Mouse (Mus musculus) embryonic facial prominence, embryonic 12.5 days (tissue): Measurements from ENCODE around the gene Fmn2. TPM values are rescaled to one million over a fixed set of nuclear protein-coding genes. Genes with fewer than 3 reads are reported as not detected.
A peak's percentile ranks its signal among the peaks of the same experiment; 100 is the strongest.

Experiments
- ATAC-seq: fragments of 200-750 bp; cut with Nextera tagmentation; 2 replicates; pipeline ENCODE4 v1.8.0; 2017; ENCODE audit not compliant: insufficient number of reproducible peaks, insufficient read depth, low FRiP score, low TSS enrichment
- H3K27ac ChIP-seq: fragments of 300-500 bp; sonication (generic); 2 replicates; pipeline ENCODE4 v1.5.1; 2016; ENCODE audit warnings: mild to moderate bottlenecking
- H3K27me3 ChIP-seq: fragments of 300-500 bp; sonication (generic); 2 replicates; pipeline ENCODE4 v1.6.1; 2016; ENCODE audit warnings: mild to moderate bottlenecking, moderate library complexity
- H3K36me3 ChIP-seq: fragments of 300-500 bp; sonication (generic); 2 replicates; pipeline ENCODE4 v1.6.1; 2016; ENCODE audit warnings: mild to moderate bottlenecking
- H3K4me1 ChIP-seq: fragments of 300-500 bp; sonication (generic); 2 replicates; pipeline ENCODE4 v1.6.1; 2016
- H3K4me2 ChIP-seq: fragments of 300-500 bp; sonication (generic); replicated peaks from 2 replicates; pipeline ENCODE4 v1.6.1; 2016; ENCODE audit warnings: mild to moderate bottlenecking, moderate library complexity
- H3K4me3 ChIP-seq: fragments of 300-500 bp; sonication (generic); 2 replicates; pipeline ENCODE4 v1.5.1; 2016; ENCODE audit warnings: mild to moderate bottlenecking
- H3K9ac ChIP-seq: fragments of 300-500 bp; sonication (generic); 2 replicates; pipeline ENCODE4 v1.6.1; 2016; ENCODE audit warnings: mild to moderate bottlenecking, moderate library complexity
- H3K9me3 ChIP-seq: fragments of 300-500 bp; sonication (generic); 2 replicates; pipeline ENCODE4 v1.6.1; 2016; ENCODE audit warnings: mild to moderate bottlenecking, moderate library complexity
- WGBS: fragments of 180-500 bp; shearing (Covaris S2); methylation state at CpG from one replicate; pipeline ENCODE4 v1.1.7; 2016; 5-methylcytosine and 5-hydroxymethylcytosine counted together
- polyA plus RNA-seq: library from polyadenylated mRNA; unstranded; fragments of >200 nt; fragmentation: Nextera tagmentation; extraction: Ambion mirVana; gene quantifications from 2 replicates; pipeline ENCODE4 v1.2.1, GENCODE M21; 2016

Fmn2 gene
- polyA plus RNA-seq, 1 experiment from 2014 or later: 3.1 TPM

DNA sequence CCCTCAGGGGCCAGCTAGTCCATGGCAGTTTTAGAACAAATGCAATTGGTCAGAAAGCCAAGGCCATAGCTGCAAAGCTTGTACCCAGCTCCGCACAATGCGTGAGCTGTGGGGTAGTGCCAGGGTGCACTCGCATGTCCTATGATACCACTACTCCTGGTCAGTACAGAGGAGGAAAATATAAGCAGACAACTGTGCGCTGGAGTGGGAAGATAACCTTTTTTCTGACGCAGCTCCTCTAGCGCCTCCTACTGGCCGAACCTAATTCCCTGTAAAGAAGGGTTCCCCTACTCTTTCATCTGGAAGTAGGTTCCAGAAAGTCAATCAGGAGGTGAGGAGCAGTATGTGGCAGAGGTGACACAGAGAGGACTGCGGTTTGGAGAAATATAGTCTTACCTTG is 173.0 kb downstream of the Fmn2 start:
- Histone ChIP-seq H3K4me1 (peaks cover 9% of the 10 kb centered on the region), H3K36me3 (no peaks in the 10 kb centered on the region), H3K4me2 (no peak overlapping the region), H3K9me3 (no peaks in the 10 kb centered on the region), H3K27me3 (no peaks in the 10 kb centered on the region), H3K9ac (no peak overlapping the region), H3K4me3 (no peak overlapping the region), H3K27ac (no peak overlapping the region)
- no peak for ATAC-seq
- WGBS: 57% methylated on average over 8 of the region's 8 CpGs

DNA sequence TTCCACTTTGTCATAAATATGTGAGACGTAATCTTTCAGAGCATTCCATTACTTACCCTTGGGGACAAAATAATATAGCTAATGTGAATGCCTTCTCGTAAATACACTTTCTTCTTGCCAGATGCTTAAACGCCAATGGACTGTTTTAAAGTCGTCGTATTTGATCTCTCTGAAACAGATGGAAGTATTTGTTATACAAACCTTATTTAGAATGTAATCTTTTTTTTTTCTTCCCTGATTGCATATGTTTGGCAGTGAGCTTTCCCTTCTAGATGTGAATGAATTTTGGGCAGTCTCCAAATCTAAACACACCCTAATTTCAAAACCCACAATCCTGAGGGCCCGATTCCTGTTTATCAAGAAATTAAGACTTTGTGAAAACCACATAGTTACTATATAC is 173.7 kb downstream of the Fmn2 start:
- H3K9ac ChIP-seq: no peak overlapping the region
- no peak overlapping the region for H3K27ac ChIP-seq
- no peak for ATAC-seq
- no peaks in the 10 kb centered on the region for H3K27me3 ChIP-seq
- WGBS: 51% methylated on average over 6 of the region's 6 CpGs
- no peak overlapping the region for H3K4me3 ChIP-seq
- H3K9me3 ChIP-seq: no peaks in the 10 kb centered on the region
- H3K4me1 ChIP-seq: peaks cover 9% of the 10 kb centered on the region
- H3K36me3 ChIP-seq: no peaks in the 10 kb centered on the region
- no peak overlapping the region for H3K4me2 ChIP-seq

DNA sequence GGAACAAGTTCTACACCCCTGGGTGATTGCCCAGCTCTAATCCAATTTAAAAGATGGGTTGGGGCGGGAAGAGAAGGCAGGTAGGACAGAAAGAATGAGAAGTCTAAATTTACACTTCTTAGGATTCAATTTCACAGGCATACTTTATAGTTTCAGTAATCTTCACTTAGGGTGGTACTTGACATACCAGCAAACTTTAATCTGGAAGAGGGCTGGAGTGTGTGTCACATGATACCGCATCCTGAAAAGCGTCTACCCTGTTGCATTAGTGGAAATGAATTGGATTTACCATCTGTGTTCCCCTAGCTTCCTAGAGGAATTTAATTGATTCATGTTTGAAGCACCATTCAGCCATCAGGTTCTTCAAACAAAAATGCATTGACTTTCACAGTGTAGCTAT is 174.6 kb downstream of the Fmn2 start:
- Histone ChIP-seq H3K27ac (no peak overlapping the region), H3K9me3 (no peaks in the 10 kb centered on the region), H3K9ac (no peak overlapping the region), H3K4me1 (peaks cover 9% of the 10 kb centered on the region), H3K4me2 (no peak overlapping the region), H3K36me3 (no peaks in the 10 kb centered on the region), H3K4me3 (no peak overlapping the region), H3K27me3 (no peaks in the 10 kb centered on the region)
- 53% methylated on average over 3 of the region's 3 CpGs for WGBS
- ATAC-seq: no peak

DNA sequence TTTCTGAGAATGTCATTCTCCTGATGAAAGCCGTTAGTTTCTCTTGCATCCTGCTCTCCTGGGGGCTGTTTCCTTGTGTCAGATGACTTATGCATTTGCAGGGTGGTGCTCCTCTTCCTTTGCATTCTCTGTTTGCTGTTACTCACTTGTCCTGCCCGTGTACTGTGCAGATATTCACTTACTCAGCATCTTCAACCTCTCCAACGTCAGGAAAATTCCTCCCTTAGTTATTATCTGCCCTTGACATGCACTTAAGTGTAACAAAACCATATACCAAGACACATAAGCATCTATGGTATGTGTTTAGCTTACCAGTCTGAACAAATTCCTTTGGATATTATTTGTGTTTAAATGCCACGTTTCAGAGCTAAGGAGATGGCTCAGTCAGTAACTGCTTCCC is 175.6 kb downstream of the Fmn2 start:
- 43% methylated on average over 4 of the region's 4 CpGs for WGBS
- Histone ChIP-seq H3K4me3 (no peak overlapping the region), H3K4me2 (no peak overlapping the region), H3K9ac (no peak overlapping the region), H3K9me3 (no peaks in the 10 kb centered on the region), H3K4me1 (peaks cover 9% of the 10 kb centered on the region), H3K36me3 (no peaks in the 10 kb centered on the region), H3K27ac (no peak overlapping the region), H3K27me3 (no peaks in the 10 kb centered on the region)
- no peak for ATAC-seq

DNA sequence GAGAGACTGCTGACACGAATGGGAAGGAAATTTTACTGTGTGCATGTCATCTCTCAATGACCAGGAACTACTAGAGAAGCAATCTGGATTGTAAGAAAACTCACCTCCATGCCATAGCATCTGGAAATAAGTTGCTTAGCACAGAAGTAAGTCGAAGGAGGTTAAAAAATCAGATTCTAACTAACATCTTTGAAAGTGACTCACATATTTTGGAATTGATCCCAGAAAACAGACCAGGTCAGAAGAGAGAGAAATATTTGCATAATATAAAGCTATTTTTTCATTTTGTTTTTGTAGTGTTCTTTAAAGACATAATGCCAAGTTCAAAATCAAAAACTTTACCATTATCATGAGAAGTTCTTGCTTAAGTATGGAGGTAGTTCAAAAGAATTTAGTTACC is 187.7 kb downstream of the Fmn2 start:
- WGBS: 75% methylated on average over 2 of the region's 2 CpGs
- H3K27me3 ChIP-seq: no peaks in the 10 kb centered on the region
- H3K9me3 ChIP-seq: no peaks in the 10 kb centered on the region
- no peak for ATAC-seq
- H3K9ac ChIP-seq: no peak overlapping the region
- H3K4me1 ChIP-seq: no peaks in the 10 kb centered on the region
- H3K27ac ChIP-seq: no peak overlapping the region
- H3K36me3 ChIP-seq: no peaks in the 10 kb centered on the region
- H3K4me3 ChIP-seq: no peak overlapping the region
- no peak overlapping the region for H3K4me2 ChIP-seq

DNA sequence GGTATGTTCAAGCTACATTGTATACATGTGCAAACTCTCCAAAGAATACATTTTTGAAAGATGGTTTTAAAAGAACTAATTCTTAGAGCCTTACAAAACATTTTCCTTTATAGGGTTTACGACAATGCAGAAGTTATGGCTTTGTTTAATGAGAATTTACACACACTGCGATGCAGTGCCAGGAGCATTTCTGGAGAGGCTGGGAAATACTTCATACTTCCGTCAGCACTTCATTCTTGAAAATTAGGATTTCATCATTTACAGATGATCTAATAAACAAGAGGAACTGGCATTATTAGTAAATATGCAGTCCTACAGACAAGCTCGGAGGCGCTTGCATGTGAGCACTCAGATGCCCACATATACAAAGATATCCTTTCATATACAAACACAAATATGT is 199.2 kb downstream of the Fmn2 start:
- Histone ChIP-seq H3K27me3 (no peaks in the 10 kb centered on the region), H3K4me2 (no peak overlapping the region), H3K27ac (no peak overlapping the region), H3K9ac (no peak overlapping the region), H3K36me3 (no peaks in the 10 kb centered on the region), H3K4me1 (0 out of 2 replicates have a peak, but pooled peaks cover 3% of the 10 kb centered on the region), H3K4me3 (no peak overlapping the region), H3K9me3 (no peaks in the 10 kb centered on the region)
- WGBS: 96% methylated on average over 5 of the region's 5 CpGs
- no peak for ATAC-seq

DNA sequence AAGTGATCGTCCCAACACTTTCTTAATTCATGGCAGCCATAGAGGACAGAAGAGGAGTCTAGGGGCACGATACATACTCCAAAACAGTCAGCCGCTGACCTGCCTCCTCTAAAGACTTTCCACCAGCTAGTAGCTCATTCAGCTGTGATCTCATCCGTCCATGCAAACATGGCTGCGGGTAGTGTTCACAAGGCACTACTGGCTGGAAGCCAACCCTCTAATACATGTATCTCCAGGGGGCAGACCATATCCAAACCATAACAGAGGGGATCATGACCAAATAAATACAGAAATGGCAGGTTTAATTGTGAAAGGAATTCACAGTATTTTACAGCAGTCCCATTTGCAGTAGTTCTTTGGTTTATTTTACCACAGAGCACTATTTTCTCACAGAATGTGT is 200.2 kb downstream of the Fmn2 start:
- H3K9me3 ChIP-seq: no peaks in the 10 kb centered on the region
- 0 out of 2 replicates have a peak, but pooled peaks cover 3% of the 10 kb centered on the region for H3K4me1 ChIP-seq
- no peak for ATAC-seq
- WGBS: 59% methylated on average over 5 of the region's 5 CpGs
- H3K4me3 ChIP-seq: no peak overlapping the region
- 0 out of 2 replicates have a peak overlapping the region, but pooled peaks have one; percentile 11 for H3K27ac ChIP-seq
- no peaks in the 10 kb centered on the region for H3K36me3 ChIP-seq
- no peaks in the 10 kb centered on the region for H3K27me3 ChIP-seq
- no peak overlapping the region for H3K4me2 ChIP-seq
- no peak overlapping the region for H3K9ac ChIP-seq

DNA sequence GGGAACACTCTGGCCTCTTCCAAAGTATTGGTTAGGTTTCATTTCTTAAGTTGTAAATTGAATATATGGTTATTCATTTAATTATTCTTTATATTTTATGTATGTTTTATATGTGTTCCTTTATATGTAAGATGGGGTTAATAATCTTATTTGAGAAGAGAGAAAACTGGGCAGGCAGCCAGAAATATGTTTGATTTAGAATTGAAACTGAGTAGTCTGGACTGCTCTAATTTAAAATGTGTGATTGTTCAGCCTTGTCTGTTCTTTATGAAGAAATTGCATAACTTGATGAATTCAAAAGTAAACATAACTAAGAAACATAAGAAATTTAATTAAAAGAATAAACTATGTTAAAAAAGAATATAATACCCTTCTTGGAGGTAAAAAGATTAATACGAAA is 202.3 kb downstream of the Fmn2 start:
- 72% methylated on average over 1 of the region's 1 CpGs for WGBS
- no peak for ATAC-seq
- no peaks in the 10 kb centered on the region for H3K27me3 ChIP-seq
- no peak overlapping the region for H3K4me2 ChIP-seq
- no peak overlapping the region for H3K4me3 ChIP-seq
- no peak overlapping the region for H3K27ac ChIP-seq
- 0 out of 2 replicates have a peak, but pooled peaks cover 3% of the 10 kb centered on the region for H3K4me1 ChIP-seq
- H3K36me3 ChIP-seq: no peaks in the 10 kb centered on the region
- no peaks in the 10 kb centered on the region for H3K9me3 ChIP-seq
- H3K9ac ChIP-seq: no peak overlapping the region

DNA sequence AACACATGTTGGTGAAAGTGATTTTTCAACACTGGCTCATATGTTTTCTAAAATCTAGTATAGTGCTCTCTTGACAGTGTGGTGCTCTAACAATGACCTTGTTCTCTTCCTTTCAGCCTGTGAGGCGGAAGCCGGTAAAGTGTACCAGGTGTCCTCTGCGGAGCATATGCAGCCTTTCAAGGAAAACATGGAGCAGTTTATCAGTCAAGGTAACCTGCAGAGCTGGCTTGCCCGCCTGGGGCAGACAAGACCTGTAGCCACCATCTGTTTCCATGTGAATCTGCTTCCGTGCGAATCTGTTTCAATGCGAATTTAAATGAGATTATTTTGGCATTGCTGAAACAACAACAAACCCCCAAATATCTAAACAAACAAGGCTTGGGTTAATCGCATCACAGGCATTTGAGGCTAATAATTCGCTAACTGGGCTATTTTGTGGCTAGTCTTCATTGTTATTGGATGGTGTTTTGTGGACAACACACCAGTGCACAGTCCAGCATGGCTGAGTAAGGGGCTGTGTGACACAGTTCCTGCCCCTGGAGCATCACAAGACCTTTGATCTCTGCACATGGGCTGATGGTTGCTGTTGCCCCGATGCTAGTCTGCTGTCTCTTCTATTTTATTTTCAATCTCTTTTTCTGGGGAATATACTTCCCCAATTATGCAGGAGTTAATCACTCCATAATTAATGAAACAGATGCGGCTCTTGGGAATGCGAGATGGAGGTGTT is 218.3 kb downstream of the Fmn2 start:
- ATAC-seq: no peak
- Histone ChIP-seq H3K36me3 (no peaks in the 10 kb centered on the region), H3K4me1 (no peaks in the 10 kb centered on the region), H3K4me3 (no peak overlapping the region), H3K4me2 (no peak overlapping the region), H3K27me3 (no peaks in the 10 kb centered on the region), H3K27ac (no peak overlapping the region), H3K9me3 (no peaks in the 10 kb centered on the region), H3K9ac (no peak overlapping the region)
- WGBS: 80% methylated on average over 12 of the region's 12 CpGs

DNA sequence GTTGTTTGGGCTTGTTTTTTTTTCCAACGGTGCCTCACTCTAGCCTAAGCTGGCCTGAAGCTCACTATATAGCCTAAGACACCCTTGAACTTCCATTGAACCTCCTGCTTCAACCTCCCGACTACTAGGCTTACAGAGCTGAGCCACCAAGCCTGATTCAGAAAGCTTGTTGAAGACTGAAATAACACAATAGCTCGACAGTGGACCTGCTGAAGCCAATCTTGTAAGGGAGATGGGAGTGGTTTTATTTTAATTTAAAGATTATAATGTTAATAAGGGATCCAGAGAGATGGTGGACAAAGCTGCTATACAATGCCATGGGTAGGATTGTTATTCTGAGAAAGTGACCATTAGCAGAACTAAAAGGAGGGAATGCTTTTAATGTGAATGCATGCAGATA is 227.1 kb downstream of the Fmn2 start:
- H3K36me3 ChIP-seq: no peaks in the 10 kb centered on the region
- H3K9ac ChIP-seq: no peak overlapping the region
- no peak overlapping the region for H3K27ac ChIP-seq
- H3K4me1 ChIP-seq: no peaks in the 10 kb centered on the region
- H3K4me2 ChIP-seq: no peak overlapping the region
- H3K4me3 ChIP-seq: no peak overlapping the region
- ATAC-seq: no peak
- 74% methylated on average over 3 of the region's 3 CpGs for WGBS
- no peaks in the 10 kb centered on the region for H3K27me3 ChIP-seq
- no peaks in the 10 kb centered on the region for H3K9me3 ChIP-seq

DNA sequence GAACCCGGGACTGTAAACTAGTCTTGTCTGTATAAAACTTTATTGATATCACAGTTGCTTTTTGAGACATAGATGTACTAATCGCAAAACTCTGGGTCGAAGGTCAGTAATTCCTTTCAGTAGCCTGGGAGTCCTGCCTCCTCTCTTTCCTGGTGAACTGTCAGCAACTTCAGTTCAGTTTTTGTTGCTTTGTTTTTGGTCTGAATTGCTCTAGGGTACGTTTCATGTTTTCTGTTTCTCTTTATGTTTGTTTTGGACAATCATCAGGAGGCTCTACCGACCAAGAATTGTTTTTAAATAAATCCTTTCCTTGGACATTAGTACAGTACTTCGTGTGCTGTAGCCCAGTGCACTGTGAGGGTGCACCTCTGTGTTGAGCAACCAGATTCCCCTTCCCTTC is 231.1 kb downstream of the Fmn2 start:
- Histone ChIP-seq H3K4me3 (no peak overlapping the region), H3K27ac (no peak overlapping the region), H3K9me3 (no peaks in the 10 kb centered on the region), H3K4me2 (no peak overlapping the region), H3K27me3 (no peaks in the 10 kb centered on the region), H3K36me3 (no peaks in the 10 kb centered on the region), H3K9ac (no peak overlapping the region), H3K4me1 (no peaks in the 10 kb centered on the region)
- 76% methylated on average over 6 of the region's 6 CpGs for WGBS
- ATAC-seq: no peak

DNA sequence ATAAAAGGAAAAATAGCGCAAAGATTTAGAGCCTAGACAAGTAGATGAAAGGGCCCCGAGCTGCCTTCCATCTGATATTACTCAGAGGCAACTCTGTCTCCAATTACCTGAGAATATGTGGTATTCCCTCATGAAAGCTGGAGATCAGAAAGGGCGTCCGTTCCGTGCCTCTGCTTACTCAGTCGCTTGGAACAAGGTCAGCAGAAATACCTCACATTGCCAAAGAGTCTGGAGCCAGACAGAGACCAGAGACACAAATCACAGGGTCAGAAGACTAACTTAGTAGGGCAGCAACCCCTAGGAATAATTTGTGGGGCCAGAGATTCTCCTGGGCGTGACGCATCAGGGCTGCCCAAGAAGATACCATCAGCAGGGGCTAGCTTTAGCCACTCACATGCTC is 237.3 kb downstream of the Fmn2 start:
- WGBS: 55% methylated on average over 8 of the region's 8 CpGs
- H3K36me3 ChIP-seq: no peaks in the 10 kb centered on the region
- 0 out of 2 replicates have a peak, but pooled peaks have one; percentile 15 for ATAC-seq
- no peak overlapping the region for H3K4me3 ChIP-seq
- no peaks in the 10 kb centered on the region for H3K9me3 ChIP-seq
- H3K4me2 ChIP-seq: no peak overlapping the region
- H3K4me1 ChIP-seq: no peaks in the 10 kb centered on the region
- H3K27ac ChIP-seq: no peak overlapping the region
- H3K27me3 ChIP-seq: no peaks in the 10 kb centered on the region
- no peak overlapping the region for H3K9ac ChIP-seq
